Mouse (Mus musculus) adipocyte (in vitro differentiated cells): ENCODE data around the gene Pde10a.

Source experiments
- DNase-seq: peaks from one replicate; pipeline ENCODE4 v3.0.0-alpha.2; 2016; ENCODE audit warnings: low spot score

The Pde10a gene

GRCm38 (mm10) chr17:8757576-8757975 lies 232.4 kb downstream of the Pde10a start:
- DNase-seq, result peak; percentile 17

- peak; percentile 44 for DNase-seq
These were observed 238.1 kb downstream of the Pde10a start for GRCm38 (mm10) chr17:8763248-8763647.

- no peak for DNase-seq
These were observed 240.9 kb downstream of the Pde10a start for GRCm38 (mm10) chr17:8765987-8766576.

- peak; percentile 41 for DNase-seq
These were observed 244.0 kb downstream of the Pde10a start for GRCm38 (mm10) chr17:8769155-8769554.

GRCm38 (mm10) chr17:8773391-8773790 lies 248.2 kb downstream of the Pde10a start:
- DNase-seq, result no peak

GRCm38 (mm10) chr17:8774301-8774700 lies 249.1 kb downstream of the Pde10a start:
- DNase-seq, result no peak

- DNase-seq, result no peak
These were observed 250.5 kb downstream of the Pde10a start for GRCm38 (mm10) chr17:8775571-8776161.

GRCm38 (mm10) chr17:8777710-8778109 lies 252.5 kb downstream of the Pde10a start:
- DNase-seq, result no peak

- DNase-seq, result no peak
These were observed 253.7 kb downstream of the Pde10a start for GRCm38 (mm10) chr17:8778839-8779238.

GRCm38 (mm10) chr17:8780484-8780883 lies 255.3 kb downstream of the Pde10a start:
- DNase-seq, result no peak

GRCm38 (mm10) chr17:8781040-8781439 lies 255.9 kb downstream of the Pde10a start:
- no peak for DNase-seq

GRCm38 (mm10) chr17:8781576-8781975 lies 256.4 kb downstream of the Pde10a start:
- no peak for DNase-seq

- DNase-seq, result no peak
These were observed 260.7 kb downstream of the Pde10a start for GRCm38 (mm10) chr17:8785908-8786307.

GRCm38 (mm10) chr17:8786484-8786883 lies 261.3 kb downstream of the Pde10a start:
- no peak for DNase-seq

GRCm38 (mm10) chr17:8787762-8788161 lies 262.6 kb downstream of the Pde10a start:
- DNase-seq, result no peak

- DNase-seq, result no peak
These were observed 266.4 kb downstream of the Pde10a start for GRCm38 (mm10) chr17:8791561-8791960.

GRCm38 (mm10) chr17:8792611-8793010 lies 267.4 kb downstream of the Pde10a start:
- DNase-seq, result no peak

GRCm38 (mm10) chr17:8797624-8798023 lies 272.5 kb downstream of the Pde10a start:
- DNase-seq, result no peak

- no peak for DNase-seq
These were observed 273.5 kb downstream of the Pde10a start for GRCm38 (mm10) chr17:8798531-8799295.

GRCm38 (mm10) chr17:8799296-8799731 lies 274.1 kb downstream of the Pde10a start:
- no peak for DNase-seq

GRCm38 (mm10) chr17:8799914-8800420 lies 274.8 kb downstream of the Pde10a start:
- DNase-seq, result no peak

- peak; percentile 14 for DNase-seq
These were observed 275.4 kb downstream of the Pde10a start for GRCm38 (mm10) chr17:8800478-8801082.
